Mouse (Mus musculus): Measurements from ENCODE around the gene Brf1.

Brf1 gene

GRCm38 (mm10) chr12:112940238-112940637, 60.3 kb downstream of the Brf1 start:
- no peak for DNase-seq (ENCODE audit: low spot score in 2 of 2)

GRCm38 (mm10) chr12:112938873-112939565, 61.5 kb downstream of the Brf1 start:
- DNase-seq (ENCODE audit: low spot score in 2 of 2): no peak

GRCm38 (mm10) chr12:112938366-112938765, 62.1 kb downstream of the Brf1 start:
- no peak for DNase-seq (ENCODE audit: low spot score in 2 of 2)

- no peak for DNase-seq (ENCODE audit: low spot score in 2 of 2)
These were observed 62.6 kb downstream of the Brf1 start for GRCm38 (mm10) chr12:112937906-112938305.

GRCm38 (mm10) chr12:112932647-112933046, 67.9 kb downstream of the Brf1 start:
- no peak for DNase-seq (ENCODE audit: low spot score in 2 of 2)

- DNase-seq (ENCODE audit: low spot score in 2 of 2): peak; percentile 86 to 87
These were observed 70.7 kb downstream of the Brf1 start, which contains the start of gene Jag2 for GRCm38 (mm10) chr12:112929562-112930352. Gene Jag2, minus strand, starts transcription at chr12:112929776.

GRCm38 (mm10) chr12:112928401-112929241, 71.9 kb downstream of the Brf1 start:
- peak; percentile 73 to 83 for DNase-seq (ENCODE audit: low spot score in 2 of 2)

GRCm38 (mm10) chr12:112927265-112927664, 73.2 kb downstream of the Brf1 start:
- DNase-seq (ENCODE audit: low spot score in 2 of 2): peak; percentile 59 to 60

- DNase-seq (ENCODE audit: low spot score in 2 of 2): no peak
These were observed 74.6 kb downstream of the Brf1 start for GRCm38 (mm10) chr12:112925950-112926349.

- DNase-seq (ENCODE audit: low spot score in 2 of 2): no peak
These were observed 78.0 kb downstream of the Brf1 start for GRCm38 (mm10) chr12:112922541-112922940.

- no peak for DNase-seq (ENCODE audit: low spot score in 2 of 2)
These were observed 79.0 kb downstream of the Brf1 start for GRCm38 (mm10) chr12:112921518-112921917.

GRCm38 (mm10) chr12:112917906-112918305, 82.6 kb downstream of the Brf1 start:
- DNase-seq (ENCODE audit: low spot score in 2 of 2): no peak

- no peak for DNase-seq (ENCODE audit: low spot score in 2 of 2)
These were observed 83.0 kb downstream of the Brf1 start for GRCm38 (mm10) chr12:112917486-112917885.

GRCm38 (mm10) chr12:112916698-112917400, 83.7 kb downstream of the Brf1 start:
- no peak for DNase-seq (ENCODE audit: low spot score in 2 of 2)

GRCm38 (mm10) chr12:112915587-112915986, 84.9 kb downstream of the Brf1 start:
- no peak for DNase-seq (ENCODE audit: low spot score in 2 of 2)

- DNase-seq (ENCODE audit: low spot score in 2 of 2): no peak
These were observed 86.0 kb downstream of the Brf1 start for GRCm38 (mm10) chr12:112914527-112914926.

GRCm38 (mm10) chr12:112912951-112913745, 87.4 kb downstream of the Brf1 start:
- no peak for DNase-seq (ENCODE audit: low spot score in 2 of 2)

- DNase-seq (ENCODE audit: low spot score in 2 of 2): no peak
These were observed 88.8 kb downstream of the Brf1 start for GRCm38 (mm10) chr12:112911701-112912100.
